Mouse (Mus musculus) erythroblast, embryonic 14.5 days (primary cell): ENCODE measurements around the gene Zfp1.

ENCODE experiments used
- GATA1 ChIP-seq: IDR thresholded peaks from 2 replicates; pipeline ENCODE4 v1.6.1; 2012; ENCODE audit warnings: low read length, inconsistent platforms, mixed read lengths
- TAL1 ChIP-seq: IDR thresholded peaks from 3 replicates; pipeline ENCODE4 v1.6.1; 2012; ENCODE audit warnings: low read length, inconsistent platforms, mixed read lengths

DNA sequence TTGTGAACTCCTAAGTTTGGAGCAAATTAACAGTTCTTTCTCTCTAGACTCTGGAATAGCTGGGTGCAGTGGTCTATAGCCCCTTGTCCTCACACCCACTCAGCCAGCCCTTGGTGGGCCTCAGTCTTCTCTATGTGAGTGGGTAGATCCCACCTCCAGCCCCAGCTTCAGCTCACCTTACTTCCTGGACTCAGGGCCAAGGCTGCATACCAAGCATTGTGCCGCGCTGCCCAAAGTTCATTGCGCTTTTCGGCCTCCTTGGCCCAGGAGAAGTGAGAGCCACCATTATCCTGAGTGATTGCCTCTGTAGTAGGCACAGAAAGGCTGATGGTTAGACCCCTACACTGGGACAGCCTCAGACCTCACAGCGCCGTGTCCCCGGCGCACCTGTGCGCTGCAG is 15.3 kb upstream of the Zfp1 start:
- TF ChIP-seq GATA1 (no peak), TAL1 (no peak)
